Mouse (Mus musculus): Measurements from ENCODE around the gene Gm12184.

DNA sequence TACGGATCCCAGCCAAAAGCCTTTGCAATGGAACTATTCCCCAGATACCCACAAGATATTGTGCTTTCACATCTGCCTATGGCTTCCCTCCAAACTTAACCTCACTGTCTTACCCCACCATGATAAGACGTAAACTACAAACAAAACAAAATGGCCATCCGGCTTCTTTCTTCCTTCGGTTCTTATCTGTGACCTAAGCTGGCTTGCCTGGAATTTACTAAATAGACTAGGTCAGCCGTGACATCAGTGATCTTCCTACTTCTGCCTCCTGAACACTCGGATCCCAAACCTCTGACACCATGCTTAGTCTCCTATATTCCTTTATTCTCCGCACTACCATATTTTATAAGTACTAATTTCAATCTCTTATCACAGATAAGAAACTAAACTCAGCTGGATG lies 28.1 kb downstream of the Gm12184 start:
- TF ChIP-seq E2F4 (IDR thresholded peaks at IDR 0.05; ENCODE audit: insufficient read depth) (no peak), CEBPB (IDR thresholded peaks at IDR 0.05; ENCODE audit: insufficient read depth, poor library complexity, severe bottlenecking) (no peak), POLR2A (IDR thresholded peaks at IDR 0.05; ENCODE audit: insufficient read length, low read depth) (no peak), TCF12 (IDR thresholded peaks at IDR 0.05; ENCODE audit: insufficient read depth, poor library complexity, severe bottlenecking) (no peak), MAX (IDR thresholded peaks at IDR 0.05; ENCODE audit: low read depth) (no peak), SRF (IDR thresholded peaks at IDR 0.05; ENCODE audit: control insufficient read depth, insufficient read length, low read depth) (no peak), POLR2AphosphoS2 (IDR thresholded peaks at IDR 0.05; ENCODE audit: insufficient read length, low read depth) (no peak), USF1 (IDR thresholded peaks at IDR 0.05; ENCODE audit: low read depth) (no peak)

Measured in myocyte (in vitro differentiated cells).